Mouse (Mus musculus): Measurements from ENCODE around the gene Gpr156. TPM values are rescaled to one million over a fixed set of nuclear protein-coding genes. Genes with fewer than 3 reads are reported as not detected.
A peak's percentile ranks its signal among the peaks of the same experiment; 100 is the strongest.

The Gpr156 gene
- polyA plus RNA-seq, 1 experiment from 2014 or later: 3.3 TPM

DNA sequence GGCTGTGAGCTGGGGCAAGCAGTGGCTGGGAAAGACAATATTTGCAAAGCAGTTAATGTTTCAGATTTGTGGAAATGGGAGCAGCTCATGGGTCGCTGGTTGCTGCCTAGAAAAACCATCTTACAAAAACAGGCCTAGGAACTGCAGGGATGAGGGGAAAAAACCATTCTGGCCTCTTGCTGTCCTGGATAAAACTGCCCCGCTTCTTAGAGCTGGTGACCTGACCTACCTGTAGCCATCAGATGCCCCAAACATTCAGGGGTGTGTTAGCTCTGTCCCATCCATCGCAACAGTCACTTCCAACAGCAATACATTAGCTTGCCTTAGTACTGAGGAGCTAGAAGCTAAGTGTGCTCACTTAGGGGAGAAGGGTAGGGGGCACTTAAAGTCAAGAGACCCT, 27.3 kb upstream of the Gpr156 start:
- H3K9ac ChIP-seq: no peak overlapping the region
- H3K27ac ChIP-seq (replicated peaks): no peak overlapping the region
- no peak overlapping the region for H3K4me3 ChIP-seq
- peaks cover 3% of the 10 kb centered on the region; the same call in 1 of the 2 replicates for H3K36me3 ChIP-seq
- H3K27me3 ChIP-seq: no peaks in the 10 kb centered on the region
- no peak overlapping the region for H3K4me2 ChIP-seq
- 91% methylated on average over 3 of the region's 3 CpGs for WGBS
- no peak for ATAC-seq (ENCODE audit: low FRiP score, low read depth)
- H3K9me3 ChIP-seq: no peaks in the 10 kb centered on the region
- H3K4me1 ChIP-seq (replicated peaks): no peaks in the 10 kb centered on the region

- no peaks in the 10 kb centered on the region for H3K27me3 ChIP-seq
- H3K4me3 ChIP-seq: no peak overlapping the region
- H3K9me3 ChIP-seq: no peaks in the 10 kb centered on the region
- H3K4me2 ChIP-seq: no peak overlapping the region
- no peaks in the 10 kb centered on the region for H3K36me3 ChIP-seq
- no peak for ATAC-seq (ENCODE audit: low FRiP score, low read depth)
- 28% methylated on average over 2 of the region's 2 CpGs for WGBS
- H3K27ac ChIP-seq (replicated peaks): no peak overlapping the region; the same call in 1 of the 2 replicates
- no peaks in the 10 kb centered on the region for H3K4me1 ChIP-seq (replicated peaks)
- no peak overlapping the region for H3K9ac ChIP-seq
These were observed 23.6 kb upstream of the Gpr156 start for GRCm38 (mm10) chr16:37892667-37893066.

DNA sequence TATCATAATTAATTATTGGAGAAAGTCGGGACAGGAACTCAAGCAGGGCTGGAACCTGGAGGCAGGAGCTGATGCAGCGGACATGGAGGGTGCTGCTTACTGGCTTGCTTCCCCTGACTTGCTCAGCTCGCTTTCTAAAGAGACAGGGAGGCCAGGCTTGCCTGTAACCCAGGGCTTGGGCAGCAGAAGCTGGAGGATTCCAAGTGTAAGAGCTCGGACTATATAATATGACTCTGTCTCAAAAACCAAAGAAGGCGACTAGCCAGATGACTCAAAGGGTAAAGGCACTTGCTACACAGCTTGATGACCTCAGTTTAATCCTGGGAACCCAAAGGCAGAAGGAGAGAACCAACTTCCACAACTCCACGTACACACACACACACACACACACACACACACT, 22.9 kb upstream of the Gpr156 start:
- Histone ChIP-seq H3K36me3 (no peaks in the 10 kb centered on the region), H3K27me3 (no peaks in the 10 kb centered on the region), H3K9me3 (no peaks in the 10 kb centered on the region), H3K27ac (replicated peaks) (no peak overlapping the region), H3K4me1 (replicated peaks) (no peaks in the 10 kb centered on the region), H3K9ac (no peak overlapping the region), H3K4me3 (no peak overlapping the region), H3K4me2 (no peak overlapping the region)
- WGBS: 63% methylated on average over 6 of the region's 6 CpGs
- no peak for ATAC-seq (ENCODE audit: low FRiP score, low read depth)

GRCm38 (mm10) chr16:37893942-37894341, 22.4 kb upstream of the Gpr156 start:
- Histone ChIP-seq H3K4me3 (no peak overlapping the region), H3K27me3 (no peaks in the 10 kb centered on the region), H3K4me2 (no peak overlapping the region), H3K9me3 (no peaks in the 10 kb centered on the region), H3K9ac (no peak overlapping the region), H3K4me1 (replicated peaks) (no peaks in the 10 kb centered on the region), H3K36me3 (no peaks in the 10 kb centered on the region), H3K27ac (replicated peaks) (no peak overlapping the region)
- no peak for ATAC-seq (ENCODE audit: low FRiP score, low read depth)
- WGBS: 91% methylated on average over 2 of the region's 2 CpGs

DNA sequence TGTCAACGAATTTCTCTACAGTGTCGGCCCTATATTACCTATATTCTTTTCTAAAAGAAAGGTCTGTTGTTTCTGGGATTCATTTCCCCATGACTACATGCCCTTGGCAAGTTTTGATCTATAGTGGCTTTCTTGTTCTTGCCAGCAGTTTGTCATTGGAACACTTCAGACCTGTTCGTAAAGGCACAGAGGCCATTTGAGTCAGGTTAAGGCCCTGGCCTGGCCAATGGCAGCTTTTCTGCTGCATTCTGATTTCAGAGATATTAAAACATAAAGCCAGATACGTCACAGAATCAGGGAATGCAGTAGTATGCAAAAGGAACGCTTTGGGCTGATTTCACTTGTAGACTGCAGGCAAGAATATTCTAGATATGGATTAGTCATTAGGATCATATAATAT, 17.5 kb upstream of the Gpr156 start:
- 85% methylated on average over 5 of the region's 5 CpGs for WGBS
- ATAC-seq (ENCODE audit: low FRiP score, low read depth): no peak
- Histone ChIP-seq H3K4me3 (no peak overlapping the region), H3K27ac (replicated peaks) (no peak overlapping the region), H3K4me2 (no peak overlapping the region), H3K36me3 (no peaks in the 10 kb centered on the region), H3K27me3 (no peaks in the 10 kb centered on the region), H3K4me1 (replicated peaks) (no peaks in the 10 kb centered on the region), H3K9ac (no peak overlapping the region), H3K9me3 (no peaks in the 10 kb centered on the region)

DNA sequence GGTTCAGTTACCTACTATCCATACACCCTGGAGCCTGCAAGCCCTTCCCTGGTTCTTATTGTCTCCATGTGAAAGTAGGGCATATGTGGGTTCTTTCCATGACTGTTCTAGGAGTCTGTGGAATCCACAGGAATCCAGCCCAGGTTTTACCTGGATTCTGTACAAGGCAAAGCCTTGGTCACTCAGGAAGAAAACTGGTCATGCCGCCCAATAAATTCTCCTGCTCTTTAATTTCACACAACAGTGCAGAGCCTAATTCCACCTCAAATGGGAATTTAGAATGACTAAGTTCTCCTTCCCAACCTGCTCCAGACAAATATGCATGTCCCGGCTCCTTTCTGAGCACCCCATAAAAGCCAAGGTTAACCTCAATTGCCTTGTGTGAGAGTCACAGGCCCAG, 16.9 kb upstream of the Gpr156 start:
- no peak overlapping the region for H3K9ac ChIP-seq
- H3K4me3 ChIP-seq: no peak overlapping the region
- 46% methylated on average over 2 of the region's 2 CpGs for WGBS
- H3K27ac ChIP-seq (replicated peaks): no peak overlapping the region
- ATAC-seq (ENCODE audit: low FRiP score, low read depth): no peak
- no peaks in the 10 kb centered on the region for H3K4me1 ChIP-seq (replicated peaks)
- H3K36me3 ChIP-seq: no peaks in the 10 kb centered on the region
- H3K9me3 ChIP-seq: no peaks in the 10 kb centered on the region
- no peak overlapping the region for H3K4me2 ChIP-seq
- no peaks in the 10 kb centered on the region for H3K27me3 ChIP-seq

DNA sequence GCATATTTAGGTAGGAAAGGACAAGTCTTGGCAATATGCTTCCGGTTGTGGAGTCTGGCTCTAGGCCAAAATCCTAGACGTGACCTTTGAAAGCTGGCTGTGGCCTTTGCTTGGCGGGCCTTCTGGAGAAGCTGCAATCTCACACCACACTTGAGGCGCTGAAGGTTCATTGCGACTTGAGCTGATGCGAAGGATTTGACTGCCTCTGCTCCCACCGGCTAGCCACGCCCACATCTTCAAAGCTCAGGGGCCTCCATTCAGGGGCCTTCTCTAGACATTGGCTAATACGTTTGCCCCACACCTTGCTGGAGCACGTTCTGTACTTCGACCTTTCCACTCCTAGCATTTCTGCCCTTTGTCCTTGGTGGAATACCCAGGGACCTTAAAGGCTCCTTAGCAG, 15.0 kb upstream of the Gpr156 start:
- WGBS: 62% methylated on average over 11 of the region's 11 CpGs
- Histone ChIP-seq H3K36me3 (no peaks in the 10 kb centered on the region), H3K27ac (replicated peaks) (no peak overlapping the region), H3K9ac (no peak overlapping the region), H3K4me3 (no peak overlapping the region), H3K27me3 (no peaks in the 10 kb centered on the region), H3K4me1 (replicated peaks) (no peaks in the 10 kb centered on the region), H3K9me3 (no peaks in the 10 kb centered on the region), H3K4me2 (no peak overlapping the region)
- no peak for ATAC-seq (ENCODE audit: low FRiP score, low read depth)

DNA sequence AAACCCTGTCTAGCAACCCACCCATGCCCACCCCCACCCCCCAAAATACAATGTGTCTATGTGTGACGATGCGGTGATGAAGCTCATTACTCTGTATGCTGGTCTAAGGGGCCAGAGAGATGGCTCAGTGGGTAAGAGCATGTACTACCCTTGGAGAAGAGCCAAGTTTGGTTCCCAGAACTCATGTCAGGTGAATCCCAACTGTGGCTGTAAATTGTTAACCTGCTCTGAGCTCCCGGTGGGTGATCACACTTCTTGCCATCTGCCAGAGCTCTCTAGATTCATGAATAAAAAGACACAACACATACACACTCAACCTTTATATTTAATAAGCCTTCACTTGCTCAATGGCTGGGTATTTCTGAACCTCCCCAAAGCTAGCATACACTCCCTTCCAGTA, 9.8 kb upstream of the Gpr156 start:
- no peak overlapping the region for H3K4me3 ChIP-seq

DNA sequence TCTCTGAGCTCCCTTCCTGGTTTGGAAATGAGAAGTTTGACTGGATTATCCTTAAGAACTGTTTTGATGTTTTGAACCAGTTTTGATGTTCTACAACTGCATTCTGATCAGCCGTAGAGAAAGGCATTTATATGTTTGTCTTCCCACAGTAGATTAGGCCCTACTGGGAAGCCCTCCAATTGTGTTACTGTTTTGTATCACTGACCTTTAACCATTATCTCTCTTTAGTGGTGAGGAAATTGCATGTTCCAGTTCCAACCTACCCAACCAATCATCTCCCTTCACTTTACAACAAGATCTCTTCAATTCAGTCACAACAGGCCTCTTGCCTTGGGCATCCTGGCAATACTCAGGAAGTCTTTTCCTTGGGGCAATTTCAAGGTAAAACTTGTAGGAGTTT, 5.2 kb upstream of the Gpr156 start:
- Histone ChIP-seq H3K36me3 (no peaks in the 10 kb centered on the region), H3K4me1 (replicated peaks) (peaks cover 4% of the 10 kb centered on the region; the same call in 1 of the 2 replicates), H3K9ac (no peak overlapping the region), H3K27me3 (no peaks in the 10 kb centered on the region), H3K4me3 (no peak overlapping the region), H3K27ac (replicated peaks) (no peak overlapping the region), H3K4me2 (no peak overlapping the region), H3K9me3 (no peaks in the 10 kb centered on the region)
- 86% methylated on average over 1 of the region's 1 CpGs for WGBS
- ATAC-seq (ENCODE audit: low FRiP score, low read depth): no peak

More for the DNA sequence above, 9.8 kb upstream of the Gpr156 start:
- Histone ChIP-seq H3K36me3 (no peaks in the 10 kb centered on the region), H3K9ac (no peak overlapping the region), H3K4me2 (no peak overlapping the region), H3K9me3 (no peaks in the 10 kb centered on the region), H3K4me1 (replicated peaks) (no peaks in the 10 kb centered on the region), H3K27ac (replicated peaks) (no peak overlapping the region), H3K27me3 (no peaks in the 10 kb centered on the region)
- no peak for ATAC-seq (ENCODE audit: low FRiP score, low read depth)
- WGBS: 85% methylated on average over 3 of the region's 3 CpGs

- 0 out of 2 replicates have a peak, but pooled peaks have one; percentile 2 for ATAC-seq (ENCODE audit: low FRiP score, low read depth)
- no peak overlapping the region for H3K27ac ChIP-seq (replicated peaks)
These were observed 514 bp downstream of the Gpr156 start for GRCm38 (mm10) chr16:37916818-37917201.

DNA sequence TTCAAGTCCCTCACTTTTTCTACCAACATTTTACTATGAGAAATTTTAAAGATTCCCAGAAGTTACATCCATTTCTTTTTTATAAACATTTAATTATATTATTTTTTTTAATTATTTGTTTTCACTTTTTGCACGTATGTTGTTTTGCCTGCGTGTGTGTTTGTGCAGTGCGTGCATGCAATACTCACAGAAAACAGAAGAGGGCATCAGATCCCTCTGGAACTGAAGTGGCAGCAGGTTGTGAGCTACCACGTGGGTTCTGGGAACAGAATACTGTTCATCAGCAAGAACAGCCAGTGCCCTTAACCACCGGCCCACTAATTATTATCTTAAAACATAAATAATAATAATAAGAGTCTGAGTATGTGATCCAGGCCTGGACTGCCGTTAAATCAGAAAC, 2.7 kb downstream of the Gpr156 start:
- H3K9me3 ChIP-seq: no peaks in the 10 kb centered on the region
- H3K4me1 ChIP-seq (replicated peaks): peaks cover 16% of the 10 kb centered on the region
- 82% methylated on average over 6 of the region's 6 CpGs for WGBS
- ATAC-seq (ENCODE audit: low FRiP score, low read depth): no peak
- no peak overlapping the region for H3K4me3 ChIP-seq
- H3K27ac ChIP-seq (replicated peaks): no peak overlapping the region
- no peaks in the 10 kb centered on the region for H3K36me3 ChIP-seq
- no peak overlapping the region for H3K9ac ChIP-seq
- no peak overlapping the region for H3K4me2 ChIP-seq
- no peaks in the 10 kb centered on the region for H3K27me3 ChIP-seq

More at GRCm38 (mm10) chr16:37916818-37917201, 514 bp downstream of the Gpr156 start:
- 20% methylated on average over 7 of the region's 7 CpGs for WGBS
- Histone ChIP-seq H3K9ac (peak overlapping the region; percentile 73; the same call in 1 of the 2 replicates), H3K4me2 (peak overlapping the region; percentile 98), H3K27me3 (no peaks in the 10 kb centered on the region), H3K36me3 (no peaks in the 10 kb centered on the region), H3K4me3 (peak overlapping the region; percentile 72), H3K4me1 (replicated peaks) (peaks cover 16% of the 10 kb centered on the region), H3K9me3 (no peaks in the 10 kb centered on the region)

DNA sequence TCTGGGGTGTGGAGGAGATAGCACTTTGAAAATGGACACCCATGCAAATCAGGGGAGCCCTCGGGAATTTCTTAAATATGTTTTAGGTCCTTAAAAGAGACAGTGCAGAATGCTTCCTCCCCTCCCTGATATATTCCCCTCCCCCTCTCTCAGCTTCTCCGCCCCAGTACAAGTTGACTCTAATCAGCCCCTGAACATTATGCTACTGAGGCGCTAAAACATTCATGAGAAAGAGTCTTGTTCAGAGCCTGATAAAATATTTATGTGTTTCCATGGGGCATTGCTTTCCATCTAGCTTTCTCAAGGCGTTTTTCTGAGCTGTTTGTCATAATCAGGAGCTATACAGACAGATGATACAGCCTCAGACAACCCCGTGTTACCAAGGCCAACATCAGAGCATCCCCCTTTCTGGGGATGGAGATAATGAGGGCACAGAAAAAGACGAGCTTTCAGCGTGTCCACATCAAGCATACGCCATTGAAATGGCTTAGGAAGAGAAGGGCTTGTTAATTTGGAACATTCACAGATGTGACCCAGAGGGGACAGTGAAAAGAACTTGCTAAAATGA, 4.6 kb downstream of the Gpr156 start:
- Histone ChIP-seq H3K27ac (replicated peaks) (peak overlapping the region; percentile 38; the same call in 1 of the 2 replicates), H3K27me3 (no peaks in the 10 kb centered on the region), H3K4me3 (no peak overlapping the region), H3K36me3 (no peaks in the 10 kb centered on the region), H3K4me2 (no peak overlapping the region), H3K9ac (no peak overlapping the region), H3K4me1 (replicated peaks) (peaks cover 17% of the 10 kb centered on the region), H3K9me3 (no peaks in the 10 kb centered on the region)
- ATAC-seq (ENCODE audit: low FRiP score, low read depth): no peak
- 42% methylated on average over 8 of the region's 8 CpGs for WGBS

DNA sequence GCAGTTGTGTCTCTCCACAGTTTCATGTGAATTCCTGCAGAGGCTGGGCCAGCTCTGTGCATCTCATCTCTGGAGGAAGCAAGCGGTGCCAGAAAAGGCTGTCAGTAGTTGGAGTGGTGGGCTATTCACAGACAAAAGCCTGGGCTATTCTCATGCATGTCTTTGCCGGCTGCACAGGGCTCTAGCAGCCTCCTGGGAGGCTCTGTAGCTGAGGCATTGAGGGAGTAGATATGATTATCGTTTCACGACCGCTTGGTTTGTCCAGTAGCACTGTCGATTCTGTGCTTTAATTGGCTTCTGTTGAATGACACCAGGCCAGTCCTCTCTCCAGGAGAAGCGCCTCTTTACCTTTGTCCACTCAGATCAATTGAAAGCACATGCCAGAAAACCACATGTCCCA, 9.8 kb downstream of the Gpr156 start:
- Histone ChIP-seq H3K27ac (replicated peaks) (peak overlapping the region; percentile 60), H3K9me3 (no peaks in the 10 kb centered on the region), H3K4me1 (replicated peaks) (peaks cover 28% of the 10 kb centered on the region), H3K27me3 (no peaks in the 10 kb centered on the region), H3K4me2 (peak overlapping the region; percentile 2), H3K9ac (no peak overlapping the region), H3K4me3 (no peak overlapping the region), H3K36me3 (no peaks in the 10 kb centered on the region)
- ATAC-seq (ENCODE audit: low FRiP score, low read depth): peak; percentile 74; the same call in 1 of the 2 replicates
- WGBS: 12% methylated on average over 7 of the region's 7 CpGs

Data from hindbrain, embryonic 15.5 days (tissue).